Mouse (Mus musculus): ENCODE measurements around the gene Naxd.

- TF ChIP-seq TAL1 (IDR thresholded peaks at IDR 0.05; ENCODE audit: low read length): no peak
- TF ChIP-seq GATA1 (IDR thresholded peaks at IDR 0.05; ENCODE audit: low read length): no peak
These were observed 11.6 kb downstream of the Naxd start for GRCm38 (mm10) chr8:11508880-11509279.

Data from erythroblast, embryonic 14.5 days (primary cell).